Mouse (Mus musculus) small intestine, adult 2 months (tissue): ENCODE results near the gene Bsdc1.

Experiments
- CTCF ChIP-seq: fragments of 200-500 bp; IDR thresholded peaks from 2 replicates; pipeline ENCODE4 v1.5.1; 2012; ENCODE audit warnings: low read depth, mild to moderate bottlenecking, control low read depth, inconsistent platforms, low read length, moderate library complexity, mixed read lengths; ENCODE audit not compliant: insufficient replicate concordance, insufficient read length; ENCODE audit errors: extremely low read depth
- POLR2A ChIP-seq: fragments of 200-500 bp; IDR thresholded peaks from 2 replicates; pipeline ENCODE4 v1.6.1; 2012; ENCODE audit warnings: low read depth, mild to moderate bottlenecking, control low read depth, inconsistent platforms, low read length, moderate library complexity

DNA sequence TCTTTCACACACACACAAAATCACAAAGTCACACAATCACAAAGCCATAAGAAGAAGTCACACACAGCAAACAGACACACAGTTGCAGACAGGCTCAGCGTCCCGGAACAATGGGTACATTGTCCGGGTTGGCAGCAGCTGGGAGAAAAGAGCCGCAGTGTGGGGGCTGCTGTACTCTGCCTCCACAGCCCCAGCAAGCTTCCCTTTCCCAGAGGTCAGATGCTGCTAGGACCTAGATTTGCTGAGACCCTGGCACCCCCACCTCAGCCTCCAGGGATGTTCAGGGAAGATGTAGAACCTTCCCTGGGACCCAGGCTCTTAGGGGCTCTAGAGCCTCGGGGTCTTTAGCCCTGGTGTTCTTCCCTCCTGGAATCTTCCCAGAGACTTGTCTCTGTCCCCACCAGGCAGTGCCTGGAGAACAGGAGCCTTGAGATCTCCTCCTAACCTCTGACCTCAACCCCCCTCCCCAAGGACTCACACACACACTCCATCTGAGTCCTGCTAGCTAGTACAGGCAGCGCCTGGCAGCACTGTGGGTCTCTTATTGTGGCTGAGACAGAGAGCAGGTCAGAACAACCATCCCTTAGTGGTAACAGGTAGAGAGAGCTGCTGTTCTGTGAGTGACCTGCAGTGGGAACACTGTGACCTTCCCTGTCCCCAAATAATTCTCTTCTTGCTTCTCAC is 50.2 kb downstream of the Bsdc1 start:
- TF ChIP-seq POLR2A (no peak), CTCF (no peak)
